Mouse (Mus musculus) heart, adult 2 months (tissue): ENCODE results near the gene Lingo2. TPM values are rescaled to one million over a fixed set of nuclear protein-coding genes. Genes with fewer than 3 reads are reported as not detected.

Experiments
- DNase-seq, 2 experiments: peaks; one replicate each; pipeline ENCODE4 v3.0.0; 2021
- H3K27ac ChIP-seq: fragments of 200-600 bp; 2 replicates; pipeline ENCODE4 v1.8.1; 2022
- H3K27me3 ChIP-seq: fragments of 200-500 bp; 2 replicates; pipeline ENCODE4 v1.6.1; 2012; ENCODE audit warnings: mild to moderate bottlenecking, low read length, inconsistent platforms, mixed read lengths; ENCODE audit not compliant: control insufficient read depth, insufficient read depth
- H3K36me3 ChIP-seq: fragments of 200-500 bp; 2 replicates; pipeline ENCODE4 v1.6.1; 2012; ENCODE audit warnings: low read length, inconsistent platforms; ENCODE audit not compliant: control insufficient read depth, insufficient read depth
- H3K4me1 ChIP-seq: fragments of 200-500 bp; 2 replicates; pipeline ENCODE4 v1.6.1; 2011; ENCODE audit warnings: low read length; ENCODE audit not compliant: control insufficient read depth, insufficient read depth
- H3K4me3 ChIP-seq: fragments of 200-600 bp; 2 replicates; pipeline ENCODE4 v1.8.1; 2022
- H3K79me2 ChIP-seq: fragments of 200-500 bp; replicated peaks from 2 replicates; pipeline ENCODE4 v1.6.1; 2012; ENCODE audit warnings: mild to moderate bottlenecking, inconsistent platforms, low read length, moderate library complexity, mixed read lengths; ENCODE audit not compliant: control insufficient read depth, insufficient read depth
- H3K9ac ChIP-seq: fragments of 200-500 bp; 2 replicates; pipeline ENCODE4 v1.6.1; 2012; ENCODE audit warnings: low read depth, mild to moderate bottlenecking, control low read depth, inconsistent platforms, low read length, mixed read lengths
- CTCF ChIP-seq: fragments of 200-600 bp; IDR thresholded peaks from 2 replicates; pipeline ENCODE4 v1.8.1; 2022; ENCODE audit warnings: antibody characterized with exemption, mild to moderate bottlenecking, moderate library complexity
- EP300 ChIP-seq: fragments of 200-500 bp; IDR thresholded peaks from 2 replicates; pipeline ENCODE4 v1.6.1; 2011; ENCODE audit warnings: low read depth, low read length, control low read depth; ENCODE audit not compliant: insufficient read depth
- POLR2A ChIP-seq: fragments of 200-500 bp; IDR thresholded peaks from 2 replicates; pipeline ENCODE4 v1.6.1; 2011; ENCODE audit warnings: mild to moderate bottlenecking, low read depth, low read length, control low read depth; ENCODE audit not compliant: insufficient read depth
- WGBS: fragments of 180-500 bp; shearing (Covaris S2); methylation state at CpG from one replicate; pipeline ENCODE4 v1.1.7; 2018; 5-methylcytosine and 5-hydroxymethylcytosine counted together
- intact Hi-C: fragments of 180-260 bp; cut with DNase I; formaldehyde crosslinking; loops from one replicate; pipeline ENCODE4 v1.15.1; 2025
- polyA plus RNA-seq: library from polyadenylated mRNA; depleted of rRNA; stranded (reverse); fragments of >200 nt; gene quantifications from 2 replicates; pipeline ENCODE4 v1.2.3, GENCODE M21; 2012
- total RNA-seq, 2 experiments: library from RNA; stranded (reverse); gene quantifications; 2 replicates each; pipeline ENCODE4 v1.2.3; 2021

The Lingo2 gene
- total and polyA plus RNA-seq, 3 experiments: not detected

GRCm38 (mm10) chr4:36288813-36289700, 662.5 kb downstream of the Lingo2 start:
- Histone ChIP-seq H3K9ac (no peak overlapping the region), H3K4me3 (0 out of 2 replicates have a peak overlapping the region, but pooled peaks have one; percentile 0), H3K27ac (peak overlapping the region; percentile 26), H3K4me1 (no peaks in the 10 kb centered on the region), H3K36me3 (no peaks in the 10 kb centered on the region), H3K79me2 (no peaks in the 10 kb centered on the region), H3K27me3 (no peaks in the 10 kb centered on the region)
- WGBS: 19% methylated on average over 17 of the region's 17 CpGs
- DNase-seq: peak; percentile 21 to 25
- TF ChIP-seq EP300 (no peak), POLR2A (no peak), CTCF (peak; percentile 68)
- intact Hi-C loops: no loop called here

DNA sequence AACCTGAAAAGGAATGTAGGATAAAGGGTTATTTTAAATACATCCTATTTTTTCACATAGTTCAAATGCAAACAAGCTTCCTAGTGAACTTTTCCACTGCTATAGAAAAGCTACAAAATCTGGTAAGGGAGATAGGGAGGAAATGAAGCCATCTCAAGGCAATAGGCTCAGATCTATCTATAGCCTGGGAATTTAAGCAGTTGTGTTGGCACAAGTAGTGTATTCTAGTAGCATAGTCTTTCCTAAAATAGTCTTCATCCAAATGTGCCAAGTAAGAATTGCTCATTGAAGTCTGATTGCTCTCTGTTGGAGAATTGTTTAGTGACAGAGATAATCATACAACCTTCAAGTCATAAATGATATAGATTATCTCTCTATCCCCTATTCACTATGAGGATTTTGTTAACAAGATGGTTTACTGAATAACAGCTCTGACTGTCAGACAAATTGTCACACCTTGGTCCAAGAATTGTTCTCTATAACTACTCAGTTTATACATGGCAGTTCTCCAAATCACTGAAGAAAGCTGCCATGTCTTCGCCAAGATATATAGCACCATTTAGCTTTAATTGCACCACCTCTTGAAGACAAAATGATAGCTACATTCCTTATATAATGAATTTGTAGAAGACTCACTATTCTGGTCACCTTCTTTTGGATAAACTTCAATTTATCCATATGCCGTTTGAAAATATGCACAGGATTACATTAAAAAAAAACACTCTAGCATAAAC, 688.9 kb downstream of the Lingo2 start:
- whole genome bisulfite sequencing: 74% methylated on average over 2 of the region's 2 CpGs
- no peaks in the 10 kb centered on the region for H3K4me1 ChIP-seq
- DNase-seq: no peak
- no peaks in the 10 kb centered on the region for H3K27me3 ChIP-seq
- H3K27ac ChIP-seq: no peak overlapping the region
- no peak for TF ChIP-seq CTCF
- TF ChIP-seq POLR2A: no peak
- no peak for TF ChIP-seq EP300
- intact Hi-C loops: no loop called here
- H3K4me3 ChIP-seq: no peak overlapping the region
- no peak overlapping the region for H3K9ac ChIP-seq
- H3K79me2 ChIP-seq: no peaks in the 10 kb centered on the region
- no peaks in the 10 kb centered on the region for H3K36me3 ChIP-seq

DNA sequence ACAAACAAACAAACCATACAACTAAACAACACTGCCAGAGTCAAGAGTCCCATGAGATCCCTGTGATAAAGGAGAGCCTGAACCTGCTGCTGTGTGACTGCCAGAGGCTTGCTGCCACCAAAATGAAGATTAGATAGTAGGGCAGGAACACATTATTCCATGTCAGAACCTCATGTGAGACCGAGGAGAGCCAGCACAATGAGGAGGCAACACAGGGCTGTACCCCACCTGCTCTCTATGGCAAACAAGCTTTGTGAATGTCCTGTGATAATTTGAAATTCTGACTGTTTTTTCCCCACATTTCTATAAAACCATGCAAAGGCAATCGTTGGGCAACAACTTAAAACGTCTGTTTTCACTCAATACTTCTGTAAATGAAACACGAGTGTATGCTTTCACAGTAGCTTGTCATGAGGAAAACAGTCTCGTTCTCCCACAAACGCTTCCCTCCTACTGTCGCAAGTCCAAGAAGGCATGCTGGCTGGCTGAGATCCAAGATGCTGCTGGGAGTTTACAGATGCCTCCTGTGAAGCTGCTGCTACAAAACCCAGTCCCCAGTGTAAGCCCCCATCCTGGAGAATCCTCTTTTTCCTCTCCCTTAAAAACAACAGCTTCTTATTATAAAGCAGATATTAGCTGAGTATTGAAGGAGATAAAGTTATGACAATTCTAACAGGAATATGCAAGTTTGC, 765.2 kb downstream of the Lingo2 start:
- WGBS: 21% methylated on average over 7 of the region's 7 CpGs
- intact Hi-C loops: no loop called here
- DNase-seq: no peak

GRCm38 (mm10) chr4:36183643-36184042, 767.9 kb downstream of the Lingo2 start:
- no peak for DNase-seq
- H3K4me3 ChIP-seq: no peak overlapping the region
- H3K36me3 ChIP-seq: no peaks in the 10 kb centered on the region
- H3K27ac ChIP-seq: no peak overlapping the region
- WGBS: 20% methylated on average over 4 of the region's 4 CpGs
- TF ChIP-seq CTCF: no peak
- TF ChIP-seq EP300: no peak
- no peak for TF ChIP-seq POLR2A
- no peaks in the 10 kb centered on the region for H3K4me1 ChIP-seq
- intact Hi-C loops: no loop called here
- H3K27me3 ChIP-seq: no peaks in the 10 kb centered on the region
- no peaks in the 10 kb centered on the region for H3K79me2 ChIP-seq
- H3K9ac ChIP-seq: no peak overlapping the region

More for the DNA sequence above, 765.2 kb downstream of the Lingo2 start:
- H3K27me3 ChIP-seq: no peaks in the 10 kb centered on the region
- H3K27ac ChIP-seq: no peak overlapping the region
- TF ChIP-seq EP300 (no peak), CTCF (no peak), POLR2A (no peak)
- no peaks in the 10 kb centered on the region for H3K36me3 ChIP-seq
- H3K4me3 ChIP-seq: no peak overlapping the region
- H3K79me2 ChIP-seq: no peaks in the 10 kb centered on the region
- H3K4me1 ChIP-seq: no peaks in the 10 kb centered on the region
- no peak overlapping the region for H3K9ac ChIP-seq

- intact Hi-C loops: no loop called here
- H3K4me3 ChIP-seq: no peak overlapping the region
- WGBS: 26% methylated on average over 1 of the region's 1 CpGs
These were observed 781.4 kb downstream of the Lingo2 start for GRCm38 (mm10) chr4:36170099-36170498.

More at GRCm38 (mm10) chr4:36170099-36170498, 781.4 kb downstream of the Lingo2 start:
- no peaks in the 10 kb centered on the region for H3K36me3 ChIP-seq
- H3K9ac ChIP-seq: no peak overlapping the region
- no peaks in the 10 kb centered on the region for H3K79me2 ChIP-seq
- TF ChIP-seq POLR2A (no peak), CTCF (no peak), EP300 (no peak)
- no peaks in the 10 kb centered on the region for H3K27me3 ChIP-seq
- H3K4me1 ChIP-seq: no peaks in the 10 kb centered on the region
- no peak for DNase-seq
- no peak overlapping the region for H3K27ac ChIP-seq
